Mouse (Mus musculus): ENCODE results near the gene Plekhj1.

Plekhj1 gene

GRCm38 (mm10) chr10:80774549-80774948 is 23.9 kb downstream of the Plekhj1 start:
- DNase-seq, result peak; percentile 81

GRCm38 (mm10) chr10:80773816-80774215 is 24.6 kb downstream of the Plekhj1 start:
- DNase-seq, result no peak

- no peak for DNase-seq
Observed at GRCm38 (mm10) chr10:80768365-80768764, 30.1 kb downstream of the Plekhj1 start.

GRCm38 (mm10) chr10:80766161-80766815 is 32.1 kb downstream of the Plekhj1 start:
- peak; percentile 51 for DNase-seq

- no peak for DNase-seq
Observed at GRCm38 (mm10) chr10:80765746-80766145, 32.7 kb downstream of the Plekhj1 start.

- DNase-seq, result peak; percentile 23
Observed at GRCm38 (mm10) chr10:80763502-80763901, 34.9 kb downstream of the Plekhj1 start.

GRCm38 (mm10) chr10:80761821-80762220 is 36.6 kb downstream of the Plekhj1 start:
- DNase-seq, result no peak

- DNase-seq, result no peak
Observed at GRCm38 (mm10) chr10:80760596-80761524, 37.6 kb downstream of the Plekhj1 start.

GRCm38 (mm10) chr10:80758651-80759050 is 39.8 kb downstream of the Plekhj1 start:
- DNase-seq, result no peak

GRCm38 (mm10) chr10:80757717-80758116 is 40.7 kb downstream of the Plekhj1 start:
- DNase-seq, result peak; percentile 87

GRCm38 (mm10) chr10:80756967-80757366 is 41.5 kb downstream of the Plekhj1 start:
- DNase-seq, result no peak

GRCm38 (mm10) chr10:80756509-80756908 is 41.9 kb downstream of the Plekhj1 start:
- no peak for DNase-seq

GRCm38 (mm10) chr10:80756099-80756498 is 42.3 kb downstream of the Plekhj1 start:
- DNase-seq, result no peak

GRCm38 (mm10) chr10:80755291-80756015 is 43.0 kb downstream of the Plekhj1 start:
- no peak for DNase-seq

GRCm38 (mm10) chr10:80754594-80755290 is 43.7 kb downstream of the Plekhj1 start, which contains the start of gene Dot1l:
Dot1l (plus strand) TSS chr10:80755206.
- DNase-seq, result peak; percentile 97

GRCm38 (mm10) chr10:80752079-80752625 is 46.3 kb downstream of the Plekhj1 start:
- peak; percentile 89 for DNase-seq

GRCm38 (mm10) chr10:80751188-80751832 is 47.1 kb downstream of the Plekhj1 start:
- peak; percentile 89 for DNase-seq

- peak; percentile 83 for DNase-seq
Observed at GRCm38 (mm10) chr10:80748609-80749008, 49.8 kb downstream of the Plekhj1 start.

- peak; percentile 78 for DNase-seq
Observed at GRCm38 (mm10) chr10:80747410-80747809, 51.0 kb downstream of the Plekhj1 start.
